Mouse (Mus musculus) CH12F3 (cell line): ENCODE data around the gene Olfr145.

Experiments used
- in situ Hi-C: fragments of 300-500 bp; cut with MboI; formaldehyde crosslinking; loops from 2 replicates; pipeline ENCODE4 v1.14.3; 2020; ENCODE audit warnings: low sequenced_read_pairs

The Olfr145 gene

GRCm38 (mm10) chr9:37896661-37897060 is at the start of gene Olfr145:
Olfr145 (plus strand) TSS chr9:37896724.
- in situ Hi-C loops: no loop called here

GRCm38 (mm10) chr9:37849267-37849666 is 47.3 kb upstream of the Olfr145 start:
- in situ Hi-C loops: no loop called here

- in situ Hi-C loops: no loop called here
Measured at GRCm38 (mm10) chr9:37853969-37854368, 42.6 kb upstream of the Olfr145 start, which contains the start of gene Olfr877. Olfr877 (plus strand) TSS chr9:37854269.

- in situ Hi-C loops: no loop called here
Measured at GRCm38 (mm10) chr9:37863325-37863724, 33.2 kb upstream of the Olfr145 start.

GRCm38 (mm10) chr9:37870246-37870645 is 26.3 kb upstream of the Olfr145 start:
- in situ Hi-C loops: no loop called here

- in situ Hi-C loops: no loop called here
Measured at GRCm38 (mm10) chr9:37871097-37871496, 25.4 kb upstream of the Olfr145 start.

GRCm38 (mm10) chr9:37871536-37871935 is 25.0 kb upstream of the Olfr145 start:
- in situ Hi-C loops: no loop called here

- in situ Hi-C loops: no loop called here
Measured at GRCm38 (mm10) chr9:37890960-37891359, 5.6 kb upstream of the Olfr145 start.

GRCm38 (mm10) chr9:37905555-37905954 is 9.0 kb downstream of the Olfr145 start:
- in situ Hi-C loops: no loop called here

GRCm38 (mm10) chr9:37917540-37917939 is 21.0 kb downstream of the Olfr145 start, which contains the start of gene Olfr878:
Olfr878 (plus strand) TSS chr9:37917840.
- in situ Hi-C loops: no loop called here

- in situ Hi-C loops: no loop called here
Measured at GRCm38 (mm10) chr9:37918018-37918417, 21.5 kb downstream of the Olfr145 start.

- in situ Hi-C loops: loop anchor here (10.0 kb wide), 1 partner anchor 229 kb away; no protein-coding TSS in a partner anchor
Measured at GRCm38 (mm10) chr9:37924194-37924593, 27.7 kb downstream of the Olfr145 start.

- in situ Hi-C loops: loop anchor here (10.0 to 25.0 kb wide), 2 partner anchors 231 to 463 kb away; no protein-coding TSS in a partner anchor
Measured at GRCm38 (mm10) chr9:37925445-37925844, 28.9 kb downstream of the Olfr145 start.

GRCm38 (mm10) chr9:37926019-37927013 is 29.8 kb downstream of the Olfr145 start:
- in situ Hi-C loops: loop anchor here (10.0 to 25.0 kb wide), 2 partner anchors 232 to 464 kb away; no protein-coding TSS in a partner anchor

GRCm38 (mm10) chr9:37932519-37932918 is 36.0 kb downstream of the Olfr145 start:
- in situ Hi-C loops: loop anchor here (25.0 kb wide), 1 partner anchor 470 kb away; no protein-coding TSS in a partner anchor

GRCm38 (mm10) chr9:37934146-37934545 is 37.6 kb downstream of the Olfr145 start:
- in situ Hi-C loops: loop anchor here (25.0 kb wide), 1 partner anchor 472 kb away; no protein-coding TSS in a partner anchor

GRCm38 (mm10) chr9:37941167-37941566 is 44.6 kb downstream of the Olfr145 start:
- in situ Hi-C loops: loop anchor here (25.0 kb wide), 1 partner anchor 479 kb away; no protein-coding TSS in a partner anchor
